Mouse (Mus musculus) heart, postnatal 4 days (tissue): ENCODE measurements around the gene Zbtb34. TPM values are rescaled to one million over a fixed set of nuclear protein-coding genes. Genes with fewer than 3 reads are reported as not detected.

Experiments
- DNase-seq: peaks from one replicate; pipeline ENCODE4 v3.0.0; 2021
- total RNA-seq, 2 experiments: library from RNA; stranded (reverse); gene quantifications; 2 replicates each; pipeline ENCODE4 v1.2.3; 2021

Zbtb34 gene
- total RNA-seq, 2 experiments from 2014 or later: 22.1 to 27.5 TPM

- DNase-seq: no peak
Observed at GRCm38 (mm10) chr2:33399091-33399490, 32.0 kb downstream of the Zbtb34 start.

- DNase-seq: no peak
Observed at GRCm38 (mm10) chr2:33397036-33397435, 34.1 kb downstream of the Zbtb34 start.

- DNase-seq: no peak
Observed at GRCm38 (mm10) chr2:33395053-33395452, 36.1 kb downstream of the Zbtb34 start.

GRCm38 (mm10) chr2:33393951-33394635, 37.0 kb downstream of the Zbtb34 start:
- DNase-seq: no peak

GRCm38 (mm10) chr2:33393021-33393420, 38.1 kb downstream of the Zbtb34 start:
- DNase-seq: no peak

- no peak for DNase-seq
Observed at GRCm38 (mm10) chr2:33371648-33372408, 59.3 kb downstream of the Zbtb34 start.

- DNase-seq: peak; percentile 97
Observed at GRCm38 (mm10) chr2:33370777-33371647, 60.1 kb downstream of the Zbtb34 start, which contains the start of gene Ralgps1. Gene Ralgps1, minus strand, starts transcription at chr2:33371486.

GRCm38 (mm10) chr2:33370276-33370776, 60.8 kb downstream of the Zbtb34 start:
- no peak for DNase-seq

GRCm38 (mm10) chr2:33369453-33369852, 61.7 kb downstream of the Zbtb34 start:
- no peak for DNase-seq

GRCm38 (mm10) chr2:33368486-33368885, 62.6 kb downstream of the Zbtb34 start:
- DNase-seq: no peak

- no peak for DNase-seq
Observed at GRCm38 (mm10) chr2:33365703-33366471, 65.2 kb downstream of the Zbtb34 start.

GRCm38 (mm10) chr2:33364656-33365055, 66.5 kb downstream of the Zbtb34 start:
- no peak for DNase-seq

GRCm38 (mm10) chr2:33363890-33364289, 67.2 kb downstream of the Zbtb34 start:
- no peak for DNase-seq

- no peak for DNase-seq
Observed at GRCm38 (mm10) chr2:33361139-33361716, 69.9 kb downstream of the Zbtb34 start.

GRCm38 (mm10) chr2:33360564-33360963, 70.6 kb downstream of the Zbtb34 start:
- no peak for DNase-seq

GRCm38 (mm10) chr2:33359184-33359583, 71.9 kb downstream of the Zbtb34 start:
- no peak for DNase-seq

GRCm38 (mm10) chr2:33357250-33357838, 73.8 kb downstream of the Zbtb34 start:
- DNase-seq: no peak
